Mouse (Mus musculus) cerebellum, adult 2 months (tissue): Measurements from ENCODE around the gene B3gnt5.
"Not testable (repeated sequence)": the region's sequence is repeated elsewhere in the genome, so short reads cannot be mapped to it uniquely, and the experiment has no call there.

ENCODE experiments used
- CTCF ChIP-seq: fragments of 200-500 bp; IDR thresholded peaks from 2 replicates; pipeline ENCODE4 v1.5.1; 2011; ENCODE audit warnings: low read depth, mild to moderate bottlenecking, control low read depth, low read length, moderate library complexity, borderline replicate concordance; ENCODE audit not compliant: insufficient read depth
- POLR2A ChIP-seq: fragments of 200-500 bp; IDR thresholded peaks from 2 replicates; pipeline ENCODE4 v1.6.1; 2011; ENCODE audit warnings: low read length, control low read depth, borderline replicate concordance; ENCODE audit not compliant: insufficient read depth

GRCm38 (mm10) chr16:19724139-19724538 lies 35.9 kb upstream of the B3gnt5 start:
- not testable (repeated sequence) for TF ChIP-seq CTCF, POLR2A
